Mouse (Mus musculus): ENCODE data around the gene C130074G19Rik. TPM values are rescaled to one million over a fixed set of nuclear protein-coding genes. Genes with fewer than 3 reads are reported as not detected.

C130074G19Rik gene
- total RNA-seq, 2 experiments from 2014 or later = 8.1 to 9.9 TPM

DNA sequence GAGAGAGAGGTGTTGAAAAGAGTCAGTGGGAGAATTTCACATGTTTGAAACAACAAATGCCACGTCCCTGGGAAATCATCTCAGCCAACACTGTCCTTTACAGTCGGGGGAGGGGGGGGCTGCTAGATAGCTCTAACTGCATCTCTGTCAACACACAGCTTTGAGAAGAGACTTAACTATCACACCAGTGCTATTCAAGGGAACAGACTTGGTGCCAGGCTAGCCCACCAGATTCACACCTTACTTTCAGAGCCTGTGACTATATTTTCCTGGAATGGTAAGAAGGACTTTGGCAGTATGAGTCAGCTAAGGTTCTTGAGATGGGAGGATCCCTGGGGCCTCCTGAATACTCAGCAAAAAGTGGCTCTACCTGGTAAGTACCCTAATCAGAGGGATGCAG lies 5.7 kb downstream of the C130074G19Rik start:
- no peak for DNase-seq (ENCODE audit: extremely low spot score in 1 of 2, low spot score in 1 of 2)

GRCm38 (mm10) chr1:184873910-184874309 lies 9.1 kb downstream of the C130074G19Rik start:
- DNase-seq (ENCODE audit: extremely low spot score in 1 of 2, low spot score in 1 of 2) = no peak

GRCm38 (mm10) chr1:184872069-184872819 lies 10.8 kb downstream of the C130074G19Rik start:
- no peak for DNase-seq (ENCODE audit: extremely low spot score in 1 of 2, low spot score in 1 of 2)

GRCm38 (mm10) chr1:184871506-184871905 lies 11.5 kb downstream of the C130074G19Rik start:
- DNase-seq (ENCODE audit: extremely low spot score in 1 of 2, low spot score in 1 of 2) = no peak

- no peak for DNase-seq (ENCODE audit: extremely low spot score in 1 of 2, low spot score in 1 of 2)
These were observed 12.2 kb downstream of the C130074G19Rik start for GRCm38 (mm10) chr1:184870646-184871385.

- DNase-seq (ENCODE audit: extremely low spot score in 1 of 2, low spot score in 1 of 2) = no peak
These were observed 13.0 kb downstream of the C130074G19Rik start for GRCm38 (mm10) chr1:184869939-184870565.

- no peak for DNase-seq (ENCODE audit: extremely low spot score in 1 of 2, low spot score in 1 of 2)
These were observed 15.3 kb downstream of the C130074G19Rik start for GRCm38 (mm10) chr1:184867640-184868120.

- no peak for DNase-seq (ENCODE audit: extremely low spot score in 1 of 2, low spot score in 1 of 2)
These were observed 18.6 kb downstream of the C130074G19Rik start for GRCm38 (mm10) chr1:184864381-184864801.

GRCm38 (mm10) chr1:184862636-184863035 lies 20.4 kb downstream of the C130074G19Rik start:
- no peak for DNase-seq (ENCODE audit: extremely low spot score in 1 of 2, low spot score in 1 of 2)

- DNase-seq (ENCODE audit: extremely low spot score in 1 of 2, low spot score in 1 of 2) = no peak
These were observed 21.5 kb downstream of the C130074G19Rik start for GRCm38 (mm10) chr1:184861551-184861950.

GRCm38 (mm10) chr1:184860276-184860675 lies 22.7 kb downstream of the C130074G19Rik start:
- no peak for DNase-seq (ENCODE audit: extremely low spot score in 1 of 2, low spot score in 1 of 2)

DNA sequence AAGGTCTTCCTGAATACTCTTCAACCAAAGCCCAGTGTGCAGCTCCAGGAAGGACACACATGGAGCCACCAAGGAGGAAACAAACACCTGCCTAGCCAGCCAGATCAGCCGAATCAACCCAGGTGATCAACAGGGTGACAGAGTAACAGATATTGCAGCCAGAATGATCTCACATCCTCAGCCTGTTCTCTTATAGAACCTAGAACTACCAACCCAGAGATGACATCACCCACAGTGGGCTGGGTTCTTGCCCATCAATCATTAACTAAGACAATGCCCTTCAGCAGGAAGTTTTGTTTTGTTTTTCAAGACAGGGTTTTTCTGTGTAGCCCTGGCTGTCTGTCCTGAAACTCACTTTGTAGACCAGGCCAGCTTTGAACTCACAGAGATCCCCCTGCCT lies 24.8 kb downstream of the C130074G19Rik start:
- no peak for DNase-seq (ENCODE audit: extremely low spot score in 1 of 2, low spot score in 1 of 2)

DNA sequence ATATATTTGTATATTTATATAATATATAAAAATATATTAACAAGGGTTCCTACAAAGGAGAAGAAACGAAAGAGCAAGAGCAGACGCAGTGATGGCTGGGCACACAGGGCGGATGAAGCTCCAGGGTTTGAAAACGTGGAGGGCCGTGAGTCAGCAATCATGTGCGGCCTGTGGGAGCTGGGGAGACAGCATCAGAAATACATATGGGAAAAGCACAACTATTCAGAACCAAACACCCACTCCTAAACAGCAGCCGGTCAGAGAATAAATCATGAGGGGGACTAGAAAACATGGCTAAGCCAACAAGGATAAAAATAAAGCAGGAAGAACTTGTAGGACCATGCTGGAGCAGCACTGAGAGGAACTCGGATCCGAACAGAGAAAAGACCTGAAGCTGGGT lies 25.8 kb downstream of the C130074G19Rik start:
- no peak for DNase-seq (ENCODE audit: extremely low spot score in 1 of 2, low spot score in 1 of 2)

- no peak for DNase-seq (ENCODE audit: extremely low spot score in 1 of 2, low spot score in 1 of 2)
These were observed 29.1 kb downstream of the C130074G19Rik start for GRCm38 (mm10) chr1:184853922-184854321.

DNA sequence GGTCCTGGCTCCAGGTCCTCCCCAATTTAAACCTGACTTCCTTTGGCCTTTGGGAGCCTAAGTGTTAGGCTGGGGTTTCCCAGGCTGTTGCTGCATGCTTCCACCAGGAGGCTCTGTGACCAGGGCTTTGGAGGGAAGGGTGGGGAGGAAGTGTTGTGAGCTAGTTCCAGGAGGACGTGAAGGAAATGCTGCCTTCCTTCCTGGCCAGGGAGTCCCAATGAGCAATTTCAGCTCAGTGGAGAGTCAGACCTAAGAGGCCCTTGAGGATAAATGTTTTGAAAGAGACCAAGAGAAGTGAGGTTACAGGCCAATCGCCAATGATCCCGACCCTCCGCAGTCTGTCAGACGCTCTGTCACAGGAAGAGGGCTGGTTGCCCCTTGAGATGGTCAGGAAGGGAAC lies 29.7 kb downstream of the C130074G19Rik start:
- peak; percentile 44 to 59 for DNase-seq (ENCODE audit: extremely low spot score in 1 of 2, low spot score in 1 of 2)

DNA sequence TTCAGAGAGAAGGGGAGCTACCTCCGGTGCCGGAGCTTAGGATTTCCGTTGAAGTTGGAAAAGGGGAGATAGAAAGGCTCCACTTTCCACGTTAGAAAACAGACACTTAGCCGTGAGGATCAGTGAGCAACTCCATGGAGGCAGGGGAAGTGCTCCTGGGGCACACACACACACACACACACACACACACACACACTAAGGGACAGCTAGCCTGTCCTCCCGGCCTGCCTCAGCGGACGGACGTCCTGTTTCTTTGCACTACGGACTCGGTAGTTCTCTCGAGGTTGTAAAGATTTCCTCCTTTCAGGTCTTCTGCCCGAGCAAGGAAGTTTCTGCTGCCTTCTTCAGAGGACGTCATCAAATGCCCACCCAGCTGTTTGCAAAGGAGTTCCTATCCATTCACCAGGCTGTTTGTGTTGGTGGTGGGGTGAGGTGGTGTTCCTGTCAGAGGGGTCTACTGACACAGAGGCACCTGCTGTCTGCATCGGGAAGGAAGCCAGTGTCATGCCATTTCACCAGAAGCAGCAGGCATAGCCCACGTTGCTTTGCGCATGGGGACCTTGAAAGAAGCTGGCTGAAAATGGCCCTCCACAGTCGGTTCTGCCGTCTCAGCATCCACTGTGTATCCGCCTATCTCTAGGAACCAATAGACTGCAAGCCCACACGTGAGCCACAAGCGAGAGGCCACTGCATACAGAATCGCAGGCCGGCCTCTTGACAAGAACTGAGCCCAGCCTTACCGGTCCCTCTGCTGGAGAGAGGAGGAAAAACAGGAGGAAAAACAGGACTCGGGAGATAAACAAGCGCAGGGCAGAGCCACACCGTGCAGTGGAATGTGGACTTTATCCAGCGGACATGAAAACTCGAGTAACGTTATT lies 31.0 kb downstream of the C130074G19Rik start:
- DNase-seq (ENCODE audit: extremely low spot score in 1 of 2, low spot score in 1 of 2) = peak; percentile 23 to 59

DNA sequence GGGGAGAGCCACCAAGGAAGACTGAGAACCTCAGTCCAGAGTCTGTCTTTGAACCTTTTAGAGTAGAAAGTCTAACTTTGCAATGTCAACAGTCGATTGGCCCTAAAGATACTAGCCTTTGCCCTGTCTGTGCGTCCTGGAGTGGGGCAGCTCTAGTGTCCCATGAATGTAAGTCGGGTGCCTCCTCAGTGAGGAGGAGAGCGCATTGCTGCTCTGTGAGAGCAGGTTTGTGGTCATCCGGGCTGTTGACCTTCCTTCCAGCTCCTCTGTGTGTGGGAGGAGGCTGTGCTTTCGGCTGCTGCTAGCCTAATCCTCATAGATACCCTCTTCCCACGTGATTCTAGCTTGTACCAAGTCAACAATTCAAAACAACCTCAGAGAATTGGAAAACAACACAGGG lies 31.9 kb downstream of the C130074G19Rik start:
- no peak for DNase-seq (ENCODE audit: extremely low spot score in 1 of 2, low spot score in 1 of 2)

GRCm38 (mm10) chr1:184846973-184847372 lies 36.0 kb downstream of the C130074G19Rik start:
- DNase-seq (ENCODE audit: extremely low spot score in 1 of 2, low spot score in 1 of 2) = no peak

DNA sequence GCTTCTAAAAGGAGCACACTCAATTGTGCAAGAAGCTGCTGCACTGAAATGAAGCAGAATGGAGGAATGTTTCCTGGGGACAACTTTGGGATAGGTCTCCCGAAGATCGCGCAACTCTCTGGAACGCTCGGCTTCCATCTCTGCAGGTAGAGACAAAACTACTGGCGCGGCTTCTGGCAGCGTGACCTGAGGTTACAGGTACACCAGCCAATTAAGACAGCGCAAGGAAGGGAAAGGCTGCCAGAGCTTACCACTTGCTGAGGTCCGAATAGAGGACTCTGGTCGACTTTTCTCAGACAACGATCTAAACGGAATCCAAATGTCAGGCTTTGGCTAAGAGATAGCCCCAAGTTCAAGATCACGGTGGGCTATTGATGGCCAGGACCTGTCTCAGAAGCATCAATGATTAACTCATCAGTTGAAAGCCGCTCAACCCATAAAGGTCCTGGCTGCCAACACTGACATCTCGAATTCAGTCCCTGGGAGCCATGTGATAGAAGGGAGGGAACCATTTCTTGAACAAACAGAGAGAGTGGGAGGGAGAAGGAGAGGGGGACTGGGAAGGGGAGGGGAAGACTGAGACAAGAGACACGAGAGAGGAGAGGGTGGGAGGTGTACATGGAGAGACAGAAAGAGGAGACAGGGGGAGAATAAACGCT lies 36.8 kb downstream of the C130074G19Rik start, which contains the start of gene Marc2:
Gene Marc2, minus strand, starts transcription at position 360 of the 659 bp plus-strand sequence.
- no peak for DNase-seq (ENCODE audit: extremely low spot score in 1 of 2, low spot score in 1 of 2)
